Mouse (Mus musculus) E14TG2a.4 (cell line): ENCODE measurements around the gene 2010111I01Rik.

ENCODE experiments used
- CTCF ChIP-seq: conservative IDR thresholded peaks from 2 replicates; pipeline ENCODE4 v1.5.1; 2014; ENCODE audit warnings: low read length
- POU5F1 ChIP-seq: IDR thresholded peaks from 2 replicates; pipeline ENCODE4 v1.6.1; 2014; ENCODE audit warnings: low read length, borderline replicate concordance

- TF ChIP-seq CTCF = no peak
- no peak for TF ChIP-seq POU5F1
These were observed 385.4 kb downstream of the 2010111I01Rik start for GRCm38 (mm10) chr13:63350076-63350475.
